Mouse (Mus musculus) left cerebral cortex, postnatal 10 days (tissue): ENCODE data around the gene Cdh13. TPM values are rescaled to one million over a fixed set of nuclear protein-coding genes. Genes with fewer than 3 reads are reported as not detected.
"Not testable (repeated sequence)": the region's sequence is repeated elsewhere in the genome, so short reads cannot be mapped to it uniquely, and the experiment has no call there.

ENCODE experiments used
- DNase-seq, 2 experiments: peaks; one replicate each; pipeline ENCODE4 v3.0.0; 2021 to 2022; ENCODE audit warnings: low spot score in 2 of 2, mixed read lengths in 1 of 2; ENCODE audit errors: extremely low spot score in 1 of 2
- intact Hi-C: fragments of 180-260 bp; cut with DNase I; formaldehyde crosslinking; loops from one replicate; pipeline ENCODE4 v1.15.1; 2025
- total RNA-seq, 2 experiments: library from RNA; stranded (reverse); gene quantifications; 2 replicates each; pipeline ENCODE4 v1.2.3; 2021

Cdh13 gene
- total RNA-seq, 2 experiments from 2014 or later, result 190 to 200 TPM

DNA sequence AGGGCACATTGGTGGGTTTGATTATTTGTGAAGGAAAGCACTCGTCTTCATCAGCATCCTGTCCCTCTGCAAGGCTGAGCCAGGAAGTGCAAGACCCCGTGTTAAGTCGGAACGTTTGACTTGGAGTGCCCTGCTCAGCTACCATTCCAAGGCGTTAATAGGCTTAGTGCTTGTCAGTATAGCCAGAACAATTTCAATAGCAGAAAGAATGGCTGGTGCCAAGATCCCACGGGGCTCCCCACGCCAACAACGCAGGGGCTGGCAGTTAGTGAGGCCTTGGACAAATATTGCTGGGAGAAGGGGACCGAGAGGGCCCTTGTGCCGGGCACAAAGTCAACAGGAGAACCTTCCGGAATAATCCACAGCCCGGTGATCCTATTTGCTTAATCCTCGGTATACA lies 897.1 kb downstream of the Cdh13 start:
- intact Hi-C loops, result no loop called here
- peak in 1 of 2 experiments; percentile 19 for DNase-seq

DNA sequence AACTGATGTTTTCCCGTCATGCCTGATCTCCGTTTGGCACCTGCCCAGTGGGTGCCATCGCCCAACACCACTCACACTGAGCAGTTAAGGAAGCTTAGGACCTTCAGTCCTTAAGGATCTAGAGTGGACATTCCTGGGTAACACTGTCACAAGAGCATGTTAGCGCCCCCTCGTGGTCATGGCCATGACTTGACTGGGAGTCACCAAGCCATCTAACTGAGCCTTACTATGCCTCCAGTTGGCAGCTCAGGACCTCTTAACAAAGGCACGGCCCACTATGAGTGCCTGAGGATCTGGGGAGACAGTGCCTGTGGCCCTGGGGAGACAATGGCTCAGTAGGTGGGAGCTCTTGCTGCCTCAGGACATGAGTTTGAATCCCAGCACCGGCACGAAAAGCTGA lies 912.2 kb downstream of the Cdh13 start:
- intact Hi-C loops, result no loop called here
- DNase-seq, result peak in 1 of 2 experiments; percentile 31

DNA sequence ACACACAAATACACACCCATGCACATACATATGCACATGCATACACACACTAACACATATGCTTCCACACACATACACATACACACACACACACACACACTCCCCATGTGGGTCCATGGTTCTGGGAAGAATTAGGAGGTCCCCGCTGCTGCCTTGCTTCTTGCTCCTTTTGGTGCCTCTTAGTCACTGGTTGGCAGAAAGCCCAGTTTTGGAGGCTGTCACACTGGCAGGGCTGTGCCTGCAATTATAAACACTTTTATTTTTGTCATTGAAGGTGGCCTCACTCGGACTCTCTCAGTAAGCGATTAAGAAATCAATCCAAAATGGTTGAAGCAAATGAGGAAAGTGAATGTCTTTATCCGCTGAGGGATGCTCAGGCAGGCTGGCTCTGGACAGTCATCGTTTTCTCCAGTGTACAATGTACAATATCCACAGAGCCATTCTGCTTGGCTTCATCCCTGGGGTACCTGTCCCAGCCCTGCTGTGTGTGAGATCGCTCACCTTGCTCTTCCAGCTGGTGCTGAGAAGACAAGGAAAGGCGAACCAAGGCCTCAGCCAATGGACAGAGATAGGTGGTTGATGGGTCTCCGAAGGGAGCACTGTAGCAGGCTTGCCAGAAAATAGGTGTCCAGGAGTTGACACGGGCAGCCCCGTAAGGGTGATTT lies 913.1 kb downstream of the Cdh13 start:
- intact Hi-C loops, result no loop called here

DNA sequence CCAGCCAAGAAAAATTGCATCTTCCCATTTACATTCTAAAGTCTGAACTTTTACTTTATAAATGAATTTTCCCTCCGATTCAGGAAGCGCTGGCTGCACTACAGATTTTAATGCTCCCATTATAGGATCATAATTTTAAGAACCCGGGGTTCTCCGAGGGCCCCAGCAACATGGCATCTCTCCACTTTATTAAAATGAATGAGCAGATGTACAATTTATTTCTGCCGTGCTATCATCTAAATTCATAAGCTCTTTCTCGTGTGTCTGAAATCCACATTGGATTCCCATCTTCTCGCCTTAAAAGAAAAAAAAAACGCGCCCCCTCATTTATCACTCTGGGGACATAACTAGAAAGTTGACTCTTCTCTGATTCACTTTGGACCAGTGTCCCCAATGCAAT lies 925.0 kb downstream of the Cdh13 start:
- no peak for DNase-seq

More for the DNA sequence above, 913.1 kb downstream of the Cdh13 start:
- peak; percentile 52 to 66 for DNase-seq

GRCm38 (mm10) chr8:119224547-119224946 lies 941.0 kb downstream of the Cdh13 start:
- DNase-seq, result no peak
- intact Hi-C loops, result loop anchor here (10.0 kb wide), 1 partner anchor 160 kb away; no protein-coding TSS in a partner anchor

More for the DNA sequence above, 925.0 kb downstream of the Cdh13 start:
- intact Hi-C loops, result no loop called here

DNA sequence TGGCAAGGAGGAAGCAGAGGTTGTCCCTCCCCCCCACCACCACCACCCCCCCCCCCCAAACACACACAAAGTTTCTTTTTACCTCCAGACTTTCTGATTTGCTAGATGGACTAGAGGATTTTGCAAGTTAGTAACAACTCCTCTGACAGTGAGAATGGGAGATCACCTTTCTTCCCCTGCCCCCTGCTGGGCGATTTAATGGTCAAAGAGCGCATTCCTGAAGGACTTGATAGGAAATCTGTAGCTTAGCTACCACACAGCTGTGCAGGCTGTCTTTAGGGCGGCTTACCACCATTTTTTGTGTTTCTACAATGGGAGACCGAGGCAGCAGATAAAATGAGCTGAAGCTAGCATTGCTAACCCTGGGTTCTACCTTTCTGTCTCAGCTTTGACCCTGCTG lies 961.6 kb downstream of the Cdh13 start:
- intact Hi-C loops, result no loop called here
- no peak for DNase-seq

GRCm38 (mm10) chr8:119245641-119246040 lies 962.1 kb downstream of the Cdh13 start:
- intact Hi-C loops, result no loop called here
- no peak for DNase-seq

DNA sequence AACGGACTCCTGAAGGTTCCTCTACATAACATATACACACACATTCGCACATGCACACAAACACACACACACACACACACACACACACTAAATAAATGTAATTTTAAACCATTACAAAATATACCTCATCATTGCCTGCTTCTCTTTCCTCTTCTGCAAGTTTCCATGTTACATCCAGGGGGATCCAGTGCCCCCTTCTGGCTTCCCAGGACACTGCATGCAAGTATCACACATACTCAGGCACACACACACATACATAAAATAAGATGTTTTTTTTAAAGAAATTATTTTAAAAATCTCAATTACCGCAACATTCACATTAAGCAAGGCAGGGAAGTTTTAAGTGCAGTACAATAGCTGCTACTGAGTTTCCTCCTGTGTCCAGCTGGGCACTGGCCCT lies 970.8 kb downstream of the Cdh13 start:
- no peak for DNase-seq
- intact Hi-C loops, result no loop called here

- no peak for DNase-seq
- intact Hi-C loops, result no loop called here
Measured at GRCm38 (mm10) chr8:119258642-119259041, 975.1 kb downstream of the Cdh13 start.

GRCm38 (mm10) chr8:119263750-119264149 lies 980.2 kb downstream of the Cdh13 start:
- intact Hi-C loops, result no loop called here
- DNase-seq, result no peak

DNA sequence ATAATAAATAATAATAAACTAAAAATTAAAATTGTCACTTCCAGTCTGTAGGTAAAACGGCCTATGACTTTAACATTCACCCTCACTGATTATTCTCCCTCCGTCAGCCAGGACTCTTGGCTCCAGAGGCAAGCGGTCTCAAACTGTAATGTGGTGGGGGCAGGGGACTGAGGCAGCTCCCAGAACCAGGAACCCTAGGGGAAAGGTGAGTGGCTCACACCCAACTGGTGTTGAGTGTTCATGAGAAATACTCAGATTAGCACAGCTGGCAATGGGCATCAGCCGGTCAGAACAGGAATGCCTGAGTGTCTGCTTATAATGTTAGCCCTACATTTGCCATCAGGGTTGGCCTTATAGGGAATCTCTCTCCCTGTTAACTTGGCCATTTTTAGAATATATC lies 982.8 kb downstream of the Cdh13 start:
- intact Hi-C loops, result no loop called here
- no peak for DNase-seq

- intact Hi-C loops, result no loop called here
- no peak for DNase-seq
Measured at GRCm38 (mm10) chr8:119269576-119269975, 986.0 kb downstream of the Cdh13 start.

DNA sequence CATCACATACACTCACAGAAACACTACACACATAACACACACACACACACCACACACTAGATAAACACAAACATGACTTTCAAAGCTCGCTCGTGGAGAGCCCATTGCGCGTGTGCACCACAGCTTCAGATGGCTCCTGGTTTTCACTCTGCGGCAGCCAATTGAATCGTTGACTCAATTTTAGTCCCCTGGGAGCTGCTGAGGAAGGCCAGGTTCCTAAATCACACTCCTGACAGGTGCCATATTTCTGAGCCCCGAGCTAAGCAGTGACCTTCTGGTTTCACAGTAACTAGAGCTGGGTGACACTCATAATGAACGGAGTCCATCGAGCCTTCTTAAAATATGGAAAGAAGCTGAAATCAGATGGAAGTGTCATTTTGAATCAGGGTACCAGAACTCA lies 986.8 kb downstream of the Cdh13 start:
- intact Hi-C loops, result no loop called here
- no peak for DNase-seq

GRCm38 (mm10) chr8:119272891-119273290 lies 989.4 kb downstream of the Cdh13 start:
- intact Hi-C loops, result no loop called here
- DNase-seq, result no peak

DNA sequence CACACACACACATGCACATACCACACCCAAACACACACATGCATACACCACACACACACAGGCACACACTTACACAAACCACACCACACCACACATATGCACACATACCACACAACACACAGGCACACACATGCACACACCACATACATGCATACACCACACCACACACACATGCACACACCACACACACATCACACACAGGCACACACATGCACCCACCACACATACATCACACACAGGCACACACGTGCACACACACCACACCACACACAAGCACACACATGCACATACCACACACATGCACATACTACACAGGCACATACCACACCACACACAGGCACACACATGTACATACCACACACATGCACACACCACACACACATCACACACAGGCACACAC lies 991.9 kb downstream of the Cdh13 start:
- intact Hi-C loops, result no loop called here
- no peak for DNase-seq

DNA sequence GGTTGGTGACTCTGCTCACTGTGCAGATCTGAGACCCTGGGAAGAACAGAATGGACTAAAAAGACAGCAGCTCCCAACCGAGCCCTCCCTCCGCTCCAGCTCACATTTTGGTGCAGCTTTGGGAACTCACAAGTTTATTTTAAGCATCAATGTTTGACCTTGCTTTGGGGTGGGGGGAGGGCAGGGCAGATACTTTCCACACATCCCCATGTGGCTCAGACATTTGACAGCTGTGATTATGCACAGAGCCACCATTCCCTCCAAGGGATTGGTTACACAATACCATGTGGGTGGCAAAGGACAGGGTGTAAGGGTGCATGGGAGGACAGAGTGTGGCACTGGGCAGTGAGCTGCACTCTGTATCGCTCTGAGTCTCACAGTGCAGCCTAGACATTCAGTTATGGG lies 993.5 kb downstream of the Cdh13 start:
- intact Hi-C loops, result no loop called here
- DNase-seq, result no peak

DNA sequence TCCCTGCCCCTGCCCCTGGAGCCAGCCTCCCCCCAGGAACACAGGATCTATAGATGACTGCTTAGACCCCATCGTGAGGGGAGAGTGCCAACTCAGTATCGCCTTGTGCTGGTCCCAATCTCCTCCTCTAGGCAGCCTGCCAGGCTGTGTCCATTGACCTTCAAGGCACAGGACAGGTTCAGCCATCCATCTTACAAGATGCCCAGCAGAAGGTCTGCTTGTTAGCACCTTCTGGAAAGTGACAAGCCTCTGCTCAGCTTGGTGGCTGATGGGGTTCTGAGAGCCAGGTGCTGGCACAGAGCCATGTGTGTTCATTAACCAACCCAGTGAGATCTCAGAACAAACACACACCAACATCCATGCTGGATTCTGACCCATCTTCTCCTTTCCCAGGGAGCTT lies 998.2 kb downstream of the Cdh13 start:
- DNase-seq, result no peak
- intact Hi-C loops, result no loop called here

GRCm38 (mm10) chr8:119284516-119284915 lies 1001.0 kb downstream of the Cdh13 start:
- no peak for DNase-seq
- intact Hi-C loops, result no loop called here

DNA sequence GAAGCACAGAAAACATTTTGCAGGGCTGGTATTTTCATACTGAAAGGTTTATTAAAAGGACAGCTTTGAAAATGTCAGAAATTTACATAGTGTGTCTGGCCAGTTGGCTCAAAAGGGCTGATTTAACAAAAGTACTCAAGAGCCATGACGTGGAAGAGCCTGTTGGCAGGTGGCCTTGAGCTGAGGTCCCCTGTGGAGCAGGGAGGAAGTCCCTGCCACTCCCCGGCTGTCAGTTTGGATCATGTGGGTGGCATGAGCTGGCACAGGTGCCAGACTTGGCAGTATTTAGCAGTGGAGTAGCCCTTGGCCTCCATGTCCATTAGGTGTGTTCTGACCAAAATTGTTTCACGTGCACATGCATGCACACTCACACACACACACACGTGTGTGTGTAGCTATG lies 1001.4 kb downstream of the Cdh13 start:
- intact Hi-C loops, result no loop called here

GRCm38 (mm10) chr8:119295477-119295876 lies 1011.9 kb downstream of the Cdh13 start:
- intact Hi-C loops, result loop anchor here (5.0 kb wide), 1 partner anchor 78 kb away; no protein-coding TSS in a partner anchor
- peak in 1 of 2 experiments; percentile 40 for DNase-seq

More for the DNA sequence above, 1001.4 kb downstream of the Cdh13 start:
- DNase-seq, result no peak

- intact Hi-C loops, result loop anchor here (5.0 kb wide), 1 partner anchor 80 kb away; no protein-coding TSS in a partner anchor
- DNase-seq, result not testable (repeated sequence)
Measured at GRCm38 (mm10) chr8:119297752-119298151, 1014.2 kb downstream of the Cdh13 start.
